Mouse (Mus musculus): ENCODE measurements around the gene Mettl7b. TPM values are rescaled to one million over a fixed set of nuclear protein-coding genes. Genes with fewer than 3 reads are reported as not detected.
"Not testable (repeated sequence)": the region's sequence is repeated elsewhere in the genome, so short reads cannot be mapped to it uniquely, and the experiment has no call there.

Mettl7b gene
- not detected in 2 replicates for polyA plus RNA-seq (2014; fragmentation: Nextera tagmentation; extraction: Ambion mirVana)

DNA sequence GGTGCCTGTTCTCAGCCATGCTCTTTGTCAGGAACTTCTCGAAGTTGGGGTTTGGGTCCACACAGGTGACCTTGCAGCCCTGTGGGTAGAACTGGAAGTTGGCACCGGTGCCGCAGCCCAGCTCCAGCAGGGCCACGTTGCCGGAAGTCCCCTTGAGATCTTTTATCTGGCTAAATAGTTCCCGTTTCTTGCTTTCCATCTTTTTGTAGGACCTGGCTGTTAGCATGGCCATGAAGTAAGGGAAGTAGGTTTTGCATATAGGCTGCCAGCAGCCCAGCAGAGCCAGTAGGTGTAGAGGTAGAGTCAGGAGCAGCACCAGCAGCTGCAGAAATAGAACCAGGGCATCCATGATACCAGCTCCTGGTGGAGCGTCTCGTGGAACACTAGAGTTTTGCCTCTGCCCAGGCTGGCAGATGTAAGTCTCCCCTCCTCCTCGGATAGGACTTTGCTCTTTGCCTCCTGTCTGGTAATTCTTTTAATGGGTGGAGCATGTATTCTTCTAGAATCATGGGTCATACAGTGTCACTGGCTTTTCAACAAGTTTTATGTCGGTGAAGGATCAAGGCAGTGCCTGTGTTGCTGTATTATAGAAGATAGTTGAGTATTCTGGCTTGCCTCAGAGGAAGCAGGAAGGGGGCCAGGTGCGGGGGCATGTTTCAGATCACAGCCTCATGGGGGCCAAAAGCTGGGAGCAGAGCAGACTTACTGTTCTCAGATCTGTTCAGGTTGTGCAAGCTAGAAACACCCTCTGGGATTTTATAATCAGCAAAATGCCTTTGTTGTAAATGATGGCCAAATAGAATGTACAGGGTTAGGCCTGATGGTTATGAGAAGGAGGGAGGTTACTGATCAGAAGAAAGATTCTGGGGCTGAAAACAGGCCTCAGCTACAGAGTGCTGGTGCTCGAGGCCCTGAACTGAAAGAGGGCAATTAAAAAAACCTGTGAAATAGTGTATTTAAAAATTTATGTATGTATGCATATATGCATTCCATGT, at the start of gene Mettl7b:
TSS of gene Mettl7b (minus strand) at position 399 of the 995 bp plus-strand sequence.
- no peak within 1 kb of the TSS for H3K9ac ChIP-seq (ENCODE audit: low read depth, low read length)
- no peak within 1 kb of the TSS for H3K4me2 ChIP-seq (ENCODE audit: low read depth, low read length)
- no peak within 1 kb of the TSS for H3K27ac ChIP-seq (replicated peaks; ENCODE audit: low read depth, low read length)
- H3K4me3 ChIP-seq (ENCODE audit: low read depth, low read length) = no peak within 1 kb of the TSS
- ATAC-seq (ENCODE audit: low read depth) = no peak
- DNase-seq (ENCODE audit: low spot score) = no peak
- no peaks in the 10 kb centered on the region for H3K9me3 ChIP-seq (ENCODE audit: control insufficient read depth, low read length)
- no peaks in the 10 kb centered on the region for H3K4me1 ChIP-seq (ENCODE audit: control insufficient read depth, insufficient read depth, low read length)
- whole genome bisulfite sequencing = 71% methylated on average over 12 of the region's 12 CpGs
- no peaks in the 10 kb centered on the region for H3K36me3 ChIP-seq (ENCODE audit: control insufficient read depth, insufficient read depth, low read length)
- no peaks in the 10 kb centered on the region for H3K27me3 ChIP-seq (replicated peaks; ENCODE audit: control insufficient read depth, insufficient read depth, low read length)

DNA sequence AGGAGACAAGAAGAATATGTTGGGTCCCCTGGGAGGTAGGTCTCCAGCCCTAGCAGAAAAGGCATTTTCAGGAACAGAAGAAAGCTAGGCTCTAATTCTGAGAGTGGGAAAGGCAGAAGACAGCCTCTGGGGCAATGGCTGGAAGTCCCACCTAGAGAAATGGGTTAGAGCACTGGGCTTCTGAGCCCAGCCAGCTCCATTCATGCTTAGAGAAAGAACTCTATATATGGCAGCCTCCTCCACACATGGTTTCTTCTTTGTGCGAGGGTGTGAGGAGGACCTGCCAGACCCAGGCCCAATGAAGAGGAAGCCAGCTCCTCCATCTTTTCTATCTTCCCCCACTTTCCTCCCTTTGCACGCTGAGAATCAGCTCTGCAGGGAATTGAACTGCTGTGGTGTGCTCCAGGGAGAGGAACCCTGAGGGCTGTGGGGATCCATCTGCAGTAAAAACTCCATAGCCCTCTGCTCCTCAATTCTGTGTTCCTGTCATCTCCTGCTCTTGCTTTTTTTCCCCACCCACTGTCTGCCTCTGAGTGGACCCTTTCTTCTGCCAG, 49.6 kb upstream of the Mettl7b start, which contains the start of gene Olfr763:
TSS of gene Olfr763 (plus strand) at position 504 of the 554 bp plus-strand sequence.
- Histone ChIP-seq H3K27ac (replicated peaks; ENCODE audit: low read depth, low read length) (no peak within 1 kb of the TSS), H3K4me2 (ENCODE audit: low read depth, low read length) (no peak within 1 kb of the TSS), H3K4me1 (ENCODE audit: control insufficient read depth, insufficient read depth, low read length) (no peaks in the 10 kb centered on the region), H3K36me3 (ENCODE audit: control insufficient read depth, insufficient read depth, low read length) (no peaks in the 10 kb centered on the region), H3K9me3 (ENCODE audit: control insufficient read depth, low read length) (no peaks in the 10 kb centered on the region), H3K9ac (ENCODE audit: low read depth, low read length) (no peak within 1 kb of the TSS), H3K4me3 (ENCODE audit: low read depth, low read length) (no peak within 1 kb of the TSS), H3K27me3 (replicated peaks; ENCODE audit: control insufficient read depth, insufficient read depth, low read length) (no peaks in the 10 kb centered on the region)
- no peak for DNase-seq (ENCODE audit: low spot score)
- 61% methylated on average over 2 of the region's 2 CpGs for WGBS
- no peak for ATAC-seq (ENCODE audit: low read depth)

DNA sequence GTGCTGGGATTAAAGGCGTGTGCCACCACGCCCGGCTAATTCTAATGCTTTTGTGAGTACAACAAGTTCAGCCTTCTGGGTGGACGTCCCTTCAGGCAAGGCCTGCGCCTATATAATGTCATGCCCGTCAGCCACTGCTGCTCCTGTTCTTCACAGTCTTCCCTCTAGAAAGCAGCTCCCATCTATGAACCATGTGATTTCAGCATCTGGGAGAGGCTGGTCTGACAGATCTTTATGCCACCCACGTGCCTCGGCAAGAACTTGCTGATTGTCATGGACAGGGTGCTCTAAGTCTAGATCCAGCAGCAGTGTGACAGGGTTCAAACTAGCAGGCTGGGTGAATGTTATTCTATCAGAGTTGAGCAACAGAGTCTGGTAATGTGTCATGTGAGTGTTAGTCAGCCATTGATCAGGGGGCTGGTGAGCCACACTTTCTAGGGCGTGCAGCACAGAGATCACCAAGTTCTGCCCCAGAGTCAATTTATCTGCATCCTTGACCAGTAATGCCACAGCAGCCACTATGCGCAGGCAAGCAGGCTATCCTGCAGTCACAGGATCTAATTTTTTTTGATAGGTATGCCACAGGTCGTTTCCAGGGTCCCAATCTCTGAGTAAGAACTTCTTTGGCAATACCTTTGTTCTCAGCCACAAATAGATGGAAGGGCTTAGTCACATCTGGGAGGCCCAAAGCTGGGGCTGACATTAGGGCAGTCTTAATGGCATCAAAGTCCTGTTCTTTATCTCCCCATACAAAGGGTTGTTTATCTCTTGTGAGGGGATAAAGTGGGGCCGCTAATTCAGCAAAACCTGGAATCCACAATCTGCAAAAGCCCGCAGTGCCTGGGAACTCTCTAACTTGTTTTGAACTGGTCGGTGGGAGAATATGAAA, 43.5 kb upstream of the Mettl7b start:
- Histone ChIP-seq H3K9ac (ENCODE audit: low read depth, low read length) (no peak overlapping the region), H3K9me3 (ENCODE audit: control insufficient read depth, low read length) (no peaks in the 10 kb centered on the region), H3K4me1 (ENCODE audit: control insufficient read depth, insufficient read depth, low read length) (no peaks in the 10 kb centered on the region), H3K4me2 (ENCODE audit: low read depth, low read length) (no peak overlapping the region), H3K4me3 (ENCODE audit: low read depth, low read length) (no peak overlapping the region), H3K27me3 (replicated peaks; ENCODE audit: control insufficient read depth, insufficient read depth, low read length) (no peaks in the 10 kb centered on the region), H3K27ac (replicated peaks; ENCODE audit: low read depth, low read length) (no peak overlapping the region), H3K36me3 (ENCODE audit: control insufficient read depth, insufficient read depth, low read length) (no peaks in the 10 kb centered on the region)
- DNase-seq (ENCODE audit: low spot score) (no peak), ATAC-seq (ENCODE audit: low read depth) (no peak)
- WGBS = 84% methylated on average over 14 of the region's 14 CpGs

DNA sequence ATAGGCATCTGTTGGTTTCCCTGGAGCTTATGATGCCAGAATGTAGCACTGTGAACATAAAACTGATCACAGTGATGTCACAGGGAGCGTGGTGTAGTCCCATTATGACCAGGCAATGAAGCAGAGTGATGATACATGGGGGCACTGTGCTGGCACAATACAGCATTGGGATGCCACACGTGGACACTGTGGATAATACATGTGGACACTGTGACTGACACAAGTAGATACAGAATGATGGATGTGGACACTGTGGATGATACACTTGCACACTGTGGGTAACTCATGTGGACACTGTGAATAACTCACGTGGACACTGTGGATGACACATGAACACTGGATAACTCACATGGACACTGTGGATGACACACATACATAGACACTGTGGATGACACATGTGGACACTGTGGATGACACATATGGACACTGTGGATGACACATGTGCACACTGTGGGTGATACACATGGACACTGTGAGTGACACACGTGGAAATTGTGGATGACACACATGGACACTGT, 35.8 kb upstream of the Mettl7b start:
- no peak for ATAC-seq (ENCODE audit: low read depth)
- no peaks in the 10 kb centered on the region for H3K27me3 ChIP-seq (replicated peaks; ENCODE audit: control insufficient read depth, insufficient read depth, low read length)

DNA sequence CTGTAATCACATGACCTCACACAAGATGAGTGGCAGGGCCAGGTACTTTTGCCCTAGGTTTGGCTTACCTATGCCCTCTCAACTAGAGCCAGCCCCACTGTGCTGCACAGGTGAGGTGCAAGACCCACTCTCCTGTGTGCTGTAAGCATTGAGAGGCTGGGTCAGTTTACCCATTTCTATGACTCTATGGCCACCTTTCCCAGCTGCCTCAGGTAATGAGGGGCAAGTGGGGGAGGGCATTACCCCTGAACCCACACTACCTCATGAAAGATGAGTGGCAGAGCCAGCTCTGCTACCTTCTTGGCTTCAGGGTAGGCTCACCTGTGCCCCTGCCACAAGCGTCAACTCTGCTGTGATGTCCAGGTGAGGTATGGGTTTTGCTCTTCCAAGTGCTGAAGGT, 35.0 kb upstream of the Mettl7b start:
- 88% methylated on average over 1 of the region's 1 CpGs for WGBS
- DNase-seq (ENCODE audit: low spot score) (no peak), ATAC-seq (ENCODE audit: low read depth) (no peak)

More for the DNA sequence above, 35.8 kb upstream of the Mettl7b start:
- Histone ChIP-seq H3K4me1 (ENCODE audit: control insufficient read depth, insufficient read depth, low read length) (no peaks in the 10 kb centered on the region), H3K4me3 (ENCODE audit: low read depth, low read length) (no peak overlapping the region), H3K36me3 (ENCODE audit: control insufficient read depth, insufficient read depth, low read length) (no peaks in the 10 kb centered on the region), H3K9ac (ENCODE audit: low read depth, low read length) (no peak overlapping the region), H3K9me3 (ENCODE audit: control insufficient read depth, low read length) (no peaks in the 10 kb centered on the region), H3K27ac (replicated peaks; ENCODE audit: low read depth, low read length) (no peak overlapping the region), H3K4me2 (ENCODE audit: low read depth, low read length) (no peak overlapping the region)
- 72% methylated on average over 4 of the region's 4 CpGs for WGBS
- DNase-seq (ENCODE audit: low spot score) = no peak

DNA sequence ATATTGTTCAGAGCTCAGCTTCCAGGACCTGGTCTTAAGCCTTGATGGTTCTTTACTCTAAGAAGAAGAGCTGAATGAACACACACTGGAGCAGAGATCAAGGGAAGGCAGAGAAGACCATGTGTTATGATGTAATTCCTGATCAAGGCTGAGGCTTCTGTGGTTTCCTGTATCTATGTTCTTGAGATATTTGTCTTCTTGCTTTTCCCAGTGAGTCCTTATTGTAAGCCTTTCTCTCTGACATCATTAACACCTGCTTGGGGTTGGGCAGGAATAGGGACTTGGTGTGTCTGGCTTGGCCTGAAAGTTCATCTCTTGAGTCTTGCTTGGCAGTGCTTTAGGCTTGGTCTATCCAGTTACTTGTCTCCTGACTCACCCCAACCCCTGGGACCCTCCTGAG, 30.2 kb upstream of the Mettl7b start:
- DNase-seq (ENCODE audit: low spot score) = no peak
- Histone ChIP-seq H3K27me3 (replicated peaks; ENCODE audit: control insufficient read depth, insufficient read depth, low read length) (no peaks in the 10 kb centered on the region), H3K9ac (ENCODE audit: low read depth, low read length) (no peak overlapping the region), H3K27ac (replicated peaks; ENCODE audit: low read depth, low read length) (no peak overlapping the region), H3K4me1 (ENCODE audit: control insufficient read depth, insufficient read depth, low read length) (no peaks in the 10 kb centered on the region), H3K36me3 (ENCODE audit: control insufficient read depth, insufficient read depth, low read length) (no peaks in the 10 kb centered on the region), H3K4me3 (ENCODE audit: low read depth, low read length) (no peak overlapping the region), H3K9me3 (ENCODE audit: control insufficient read depth, low read length) (no peaks in the 10 kb centered on the region), H3K4me2 (ENCODE audit: low read depth, low read length) (no peak overlapping the region)
- ATAC-seq (ENCODE audit: low read depth) = no peak

More for the DNA sequence above, 35.0 kb upstream of the Mettl7b start:
- H3K4me2 ChIP-seq (ENCODE audit: low read depth, low read length) = no peak overlapping the region
- H3K27ac ChIP-seq (replicated peaks; ENCODE audit: low read depth, low read length) = no peak overlapping the region
- H3K36me3 ChIP-seq (ENCODE audit: control insufficient read depth, insufficient read depth, low read length) = no peaks in the 10 kb centered on the region
- no peak overlapping the region for H3K4me3 ChIP-seq (ENCODE audit: low read depth, low read length)
- H3K27me3 ChIP-seq (replicated peaks; ENCODE audit: control insufficient read depth, insufficient read depth, low read length) = no peaks in the 10 kb centered on the region
- H3K4me1 ChIP-seq (ENCODE audit: control insufficient read depth, insufficient read depth, low read length) = no peaks in the 10 kb centered on the region
- H3K9ac ChIP-seq (ENCODE audit: low read depth, low read length) = no peak overlapping the region
- H3K9me3 ChIP-seq (ENCODE audit: control insufficient read depth, low read length) = no peaks in the 10 kb centered on the region

DNA sequence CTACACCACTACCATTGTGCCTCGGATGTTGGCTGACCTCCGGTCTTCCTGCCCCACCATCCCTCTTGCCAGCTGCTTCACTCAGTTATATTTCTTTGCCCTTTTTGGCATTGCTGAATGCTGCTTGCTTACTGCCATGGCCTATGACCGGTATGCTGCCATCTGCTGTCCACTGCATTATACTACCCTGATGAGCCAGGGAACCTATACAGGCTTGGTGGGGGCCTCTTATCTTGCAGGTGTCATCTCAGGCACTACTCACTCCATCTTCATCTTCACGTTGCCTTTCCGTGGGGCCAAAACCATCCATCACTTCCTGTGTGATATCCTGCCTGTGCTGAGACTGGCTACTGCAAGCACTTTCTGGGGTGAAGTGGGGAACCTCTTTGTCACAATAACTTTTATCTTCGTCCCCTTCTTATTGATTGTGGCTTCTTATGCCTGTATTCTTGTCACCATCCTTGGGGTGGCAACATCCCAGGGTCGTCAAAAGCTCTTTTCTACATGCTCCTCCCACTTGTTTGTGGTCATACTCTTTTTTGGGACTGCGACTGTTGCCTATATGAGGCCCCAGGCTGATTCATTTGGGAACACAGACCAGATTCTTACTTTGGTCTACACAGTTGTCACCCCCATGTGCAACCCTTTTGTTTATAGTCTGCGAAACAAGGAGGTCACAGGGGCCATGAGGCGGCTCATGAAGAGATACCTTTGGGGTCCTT, 29.5 kb upstream of the Mettl7b start:
- not testable (repeated sequence) for H3K9me3 ChIP-seq (ENCODE audit: control insufficient read depth, low read length); H3K27ac ChIP-seq (replicated peaks; ENCODE audit: low read depth, low read length); H3K4me1 ChIP-seq (ENCODE audit: control insufficient read depth, insufficient read depth, low read length); ATAC-seq (ENCODE audit: low read depth); H3K27me3 ChIP-seq (replicated peaks; ENCODE audit: control insufficient read depth, insufficient read depth, low read length); H3K36me3 ChIP-seq (ENCODE audit: control insufficient read depth, insufficient read depth, low read length); H3K4me2 ChIP-seq (ENCODE audit: low read depth, low read length); H3K9ac ChIP-seq (ENCODE audit: low read depth, low read length); H3K4me3 ChIP-seq (ENCODE audit: low read depth, low read length); DNase-seq (ENCODE audit: low spot score)
- WGBS = 61% methylated on average over 7 of the region's 10 CpGs

DNA sequence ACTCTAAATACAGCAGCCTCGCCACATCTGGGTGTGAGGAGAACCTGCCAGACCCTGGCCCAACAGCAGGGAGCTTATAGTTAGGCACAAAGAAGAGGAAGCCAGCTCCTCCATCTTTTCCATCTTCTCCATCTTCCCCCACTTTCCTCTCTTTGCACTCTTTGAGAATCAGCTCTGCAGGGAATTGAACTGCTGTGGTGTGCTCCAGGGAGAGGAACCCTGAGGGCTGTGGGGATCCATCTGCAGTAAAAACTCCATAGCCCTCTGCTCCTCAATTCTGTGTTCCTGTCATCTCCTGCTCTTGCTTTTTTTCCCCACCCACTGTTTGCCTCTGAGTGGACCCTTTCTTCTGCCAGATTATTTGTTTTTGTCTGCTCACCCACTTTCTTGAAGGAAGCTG, 28.3 kb upstream of the Mettl7b start, which contains the start of gene Olfr9:
TSS of gene Olfr9 (plus strand) at position 301 of the 400 bp plus-strand sequence.
- H3K4me1 ChIP-seq (ENCODE audit: control insufficient read depth, insufficient read depth, low read length); ATAC-seq (ENCODE audit: low read depth); H3K9ac ChIP-seq (ENCODE audit: low read depth, low read length); H3K4me2 ChIP-seq (ENCODE audit: low read depth, low read length); H3K9me3 ChIP-seq (ENCODE audit: control insufficient read depth, low read length); H3K36me3 ChIP-seq (ENCODE audit: control insufficient read depth, insufficient read depth, low read length); H3K27ac ChIP-seq (replicated peaks; ENCODE audit: low read depth, low read length); DNase-seq (ENCODE audit: low spot score); H3K4me3 ChIP-seq (ENCODE audit: low read depth, low read length); H3K27me3 ChIP-seq (replicated peaks; ENCODE audit: control insufficient read depth, insufficient read depth, low read length): not testable (repeated sequence)
- 57% methylated on average over 1 of the region's 1 CpGs for WGBS

Measured in embryonic facial prominence, embryonic 14.5 days (tissue).